Mouse (Mus musculus) v-Abl transformed pro-B cells (cell line): Measurements from ENCODE around the gene Rsph6a.

Experiments
- in situ Hi-C, 2 experiments: fragments of 400-800 bp; cut with MboI; formaldehyde crosslinking; loops; one replicate each; pipeline ENCODE4 v1.15.1; 2025; ENCODE audit not compliant: unreplicated experiment in 2 of 2

Rsph6a gene

DNA sequence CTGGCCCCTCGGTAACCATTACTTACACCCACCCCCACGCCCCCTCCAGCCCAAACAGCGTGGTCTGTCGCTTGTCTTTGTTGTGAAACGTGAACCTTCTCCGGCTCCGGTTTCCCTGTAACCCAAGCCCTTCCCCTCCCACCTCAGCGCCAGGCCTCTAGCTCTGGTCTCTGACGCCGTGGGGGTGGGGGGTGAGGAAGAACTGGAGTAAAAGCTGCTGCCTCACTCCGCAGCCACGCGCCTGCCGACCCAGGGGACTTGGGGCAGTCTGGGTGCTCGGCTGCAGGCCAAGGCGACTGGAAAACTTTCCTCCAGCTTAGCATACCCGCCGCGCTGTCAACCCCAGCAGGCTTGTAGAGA lies 41.2 kb downstream of the Rsph6a start:
- in situ Hi-C loops = no loop called here

DNA sequence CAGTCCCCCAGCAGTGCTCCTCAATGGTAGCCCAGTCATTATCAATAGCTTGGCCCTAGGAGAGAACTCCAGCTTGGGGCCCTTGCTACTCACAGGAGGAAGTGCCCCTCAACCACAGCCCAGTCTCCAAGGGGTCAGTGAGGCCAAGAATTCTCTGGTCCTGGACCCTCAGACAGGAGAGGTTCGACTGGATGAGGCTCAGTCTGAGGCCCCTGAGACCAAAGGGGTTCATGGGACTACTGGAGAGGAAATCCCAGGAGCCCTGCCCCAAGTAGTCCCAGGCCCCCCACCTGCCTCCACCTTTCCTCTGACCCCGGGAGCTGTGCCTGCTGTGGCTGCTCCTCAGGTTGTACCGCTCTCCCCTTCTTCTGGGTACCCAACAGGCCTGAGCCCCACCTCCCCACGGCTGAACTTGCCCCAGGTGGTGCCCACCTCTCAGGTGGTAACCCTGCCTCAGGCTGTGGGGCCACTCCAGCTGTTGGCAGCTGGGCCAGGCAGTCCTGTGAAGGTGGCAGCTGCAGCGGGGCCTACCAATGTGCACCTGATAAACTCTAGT lies 42.0 kb downstream of the Rsph6a start:
- in situ Hi-C loops = no loop called here

GRCm38 (mm10) chr7:19097217-19097616 lies 42.7 kb downstream of the Rsph6a start:
- in situ Hi-C loops = no loop called here

DNA sequence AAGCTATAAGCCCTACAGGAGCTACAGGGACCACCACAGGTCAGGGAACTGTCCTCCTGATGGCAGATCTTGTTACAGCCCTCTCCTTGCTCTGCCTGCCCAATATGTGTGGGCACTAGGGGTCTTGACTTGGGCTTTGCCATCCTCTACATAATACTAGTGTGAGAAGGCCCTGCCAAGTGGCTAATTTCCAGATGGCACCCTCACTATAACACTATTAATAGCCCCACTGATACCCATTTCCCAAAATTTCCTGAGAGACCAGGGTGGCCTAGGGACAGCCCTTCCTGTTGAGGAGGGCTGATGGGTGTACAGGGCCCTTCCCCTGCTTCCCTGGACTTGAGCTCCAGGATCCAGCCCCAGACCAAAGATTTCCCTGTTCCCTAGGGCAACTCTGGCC lies 43.4 kb downstream of the Rsph6a start:
- in situ Hi-C loops = no loop called here

GRCm38 (mm10) chr7:19098811-19099210 lies 44.3 kb downstream of the Rsph6a start:
- in situ Hi-C loops = no loop called here

- in situ Hi-C loops = no loop called here
Measured at GRCm38 (mm10) chr7:19100290-19100689, 45.8 kb downstream of the Rsph6a start.

GRCm38 (mm10) chr7:19103741-19104140 lies 49.3 kb downstream of the Rsph6a start:
- in situ Hi-C loops = no loop called here

DNA sequence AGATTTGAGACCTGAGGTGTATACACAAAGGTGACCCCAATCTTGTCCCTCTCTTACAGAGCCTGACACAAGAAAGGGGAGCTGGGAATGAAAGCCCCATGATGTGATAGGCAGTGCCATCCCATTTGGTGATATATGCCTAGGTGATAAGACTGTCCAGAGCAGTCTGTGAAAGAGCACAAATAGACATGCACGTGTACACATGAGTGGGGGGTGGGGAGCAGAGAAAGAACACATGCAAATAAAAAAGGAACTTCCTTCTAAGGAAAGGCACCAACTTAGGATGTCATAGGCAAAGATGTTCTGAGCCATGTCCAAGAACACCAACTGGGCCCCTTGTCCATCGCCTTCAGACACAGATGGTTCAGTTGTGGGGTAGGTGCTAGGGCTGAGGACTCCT lies 50.0 kb downstream of the Rsph6a start:
- in situ Hi-C loops = no loop called here

DNA sequence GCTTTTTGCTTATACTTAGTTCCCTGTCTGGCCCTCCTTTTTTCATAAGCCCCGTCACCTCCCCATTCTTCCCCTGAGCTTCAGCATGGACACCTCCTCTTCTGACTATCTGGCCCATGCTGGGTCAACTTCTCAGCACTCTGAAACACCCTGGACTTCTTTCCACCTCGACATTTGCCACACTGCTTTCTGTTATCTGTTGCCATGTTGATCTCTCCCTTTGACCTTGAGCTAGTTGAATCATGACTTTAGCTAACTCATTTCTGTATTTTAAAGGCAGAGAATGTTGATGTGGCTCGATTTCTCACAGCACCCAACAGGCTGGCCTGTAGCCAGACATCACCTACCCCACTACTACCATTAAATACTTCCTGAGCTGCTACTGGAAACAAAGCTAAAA lies 52.9 kb downstream of the Rsph6a start:
- in situ Hi-C loops = no loop called here

- in situ Hi-C loops = no loop called here
Measured at GRCm38 (mm10) chr7:19109565-19109964, 55.1 kb downstream of the Rsph6a start.

GRCm38 (mm10) chr7:19118028-19118771 lies 63.7 kb downstream of the Rsph6a start, which contains the start of gene Gm4969:
Gm4969 (minus strand) TSS chr7:19118368.
- in situ Hi-C loops = no loop called here

GRCm38 (mm10) chr7:19119083-19119482 lies 64.6 kb downstream of the Rsph6a start:
- in situ Hi-C loops = no loop called here

DNA sequence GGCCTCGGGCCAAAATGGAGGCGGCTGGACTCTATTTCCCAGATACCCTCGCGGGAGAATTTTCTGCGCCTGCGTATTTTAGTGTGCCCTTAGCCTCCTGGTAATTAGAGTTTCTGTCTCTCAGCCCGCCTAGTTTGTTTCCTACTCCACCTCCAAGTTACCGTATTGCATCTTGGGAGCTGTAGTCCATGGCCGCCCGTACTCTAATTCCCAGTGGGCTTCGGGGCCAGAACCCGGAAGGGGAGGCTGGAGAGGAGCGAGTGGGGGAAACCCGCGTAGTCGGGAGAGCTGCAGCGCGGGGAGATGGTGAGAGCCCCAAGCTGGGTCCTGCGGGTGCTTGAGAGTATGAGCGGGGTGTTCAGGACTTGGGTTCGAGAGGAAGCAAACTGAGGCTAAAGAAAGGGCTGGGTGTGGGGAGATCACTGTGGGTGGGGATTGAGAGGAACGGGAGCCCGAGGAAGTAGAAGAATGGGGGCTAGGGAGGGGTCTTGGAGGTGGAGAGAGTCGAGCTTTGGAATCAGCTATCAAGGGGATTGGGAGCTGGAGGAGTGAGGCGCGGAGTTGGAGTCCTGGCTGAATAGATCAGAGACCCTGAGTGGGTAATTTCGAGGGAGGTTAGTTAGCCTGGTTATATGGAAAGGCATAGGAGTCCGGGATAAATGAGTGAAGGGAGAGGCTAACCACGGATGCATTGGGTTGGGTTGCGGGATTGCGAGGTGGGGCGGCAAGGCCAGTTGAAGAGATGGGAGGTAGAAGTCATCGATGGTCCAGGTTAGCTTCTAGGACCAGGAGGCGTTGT lies 65.3 kb downstream of the Rsph6a start, which contains the start of gene Fbxo46:
Gene Fbxo46, plus strand, starts transcription at position 229 of the 799 bp plus-strand sequence.
- in situ Hi-C loops = no loop called here

GRCm38 (mm10) chr7:19121686-19122085 lies 67.2 kb downstream of the Rsph6a start:
- in situ Hi-C loops = no loop called here
